Mouse (Mus musculus) liver, postnatal 0 days (tissue): ENCODE results near the gene Syt2. TPM values are rescaled to one million over a fixed set of nuclear protein-coding genes. Genes with fewer than 3 reads are reported as not detected.

Source experiments
- ATAC-seq: fragments of 200-750 bp; cut with Nextera tagmentation; 2 replicates; pipeline ENCODE4 v1.8.0; 2017; ENCODE audit warnings: mild to moderate bottlenecking, moderate library complexity
- DNase-seq: peaks from one replicate; pipeline ENCODE4 v3.0.0-alpha.2; 2016
- H3K27ac ChIP-seq: fragments of 300-500 bp; sonication (generic); 2 replicates; pipeline ENCODE4 v1.5.1; 2014; ENCODE audit warnings: antibody characterized with exemption, moderate library complexity, mild to moderate bottlenecking, low read depth
- H3K27me3 ChIP-seq: fragments of 300-500 bp; sonication (generic); 2 replicates; pipeline ENCODE4 v1.6.1; 2014; ENCODE audit warnings: low read length, control low read depth, mixed read lengths; ENCODE audit not compliant: insufficient read depth
- H3K36me3 ChIP-seq: fragments of 300-500 bp; sonication (generic); replicated peaks from 2 replicates; pipeline ENCODE4 v1.6.1; 2014; ENCODE audit warnings: mild to moderate bottlenecking, control low read depth, low read length, moderate library complexity, mixed read lengths; ENCODE audit not compliant: insufficient read depth
- H3K4me1 ChIP-seq: fragments of 300-500 bp; sonication (generic); 2 replicates; pipeline ENCODE4 v1.6.1; 2014; ENCODE audit warnings: antibody characterized with exemption, mild to moderate bottlenecking, control low read depth; ENCODE audit not compliant: insufficient read depth
- H3K4me2 ChIP-seq: fragments of 300-500 bp; sonication (generic); 2 replicates; pipeline ENCODE4 v1.6.1; 2014; ENCODE audit warnings: low read depth, mild to moderate bottlenecking, low read length, moderate library complexity, mixed read lengths
- H3K4me3 ChIP-seq: fragments of 300-500 bp; sonication (generic); 2 replicates; pipeline ENCODE4 v1.5.1; 2014; ENCODE audit warnings: low read depth, low read length
- H3K9ac ChIP-seq: fragments of 300-500 bp; sonication (generic); replicated peaks from 2 replicates; pipeline ENCODE4 v1.6.1; 2014; ENCODE audit warnings: mild to moderate bottlenecking, moderate library complexity
- H3K9me3 ChIP-seq: fragments of 300-500 bp; sonication (generic); 2 replicates; pipeline ENCODE4 v1.6.1; 2016; ENCODE audit warnings: mild to moderate bottlenecking, control low read depth, low read length, mixed read lengths
- CTCF ChIP-seq: sonication (generic); IDR thresholded peaks from 2 replicates; pipeline ENCODE4 v1.5.1; 2016; ENCODE audit warnings: antibody characterized with exemption, low read depth
- EP300 ChIP-seq: IDR thresholded peaks from 2 replicates; pipeline ENCODE4 v1.6.1; 2016; ENCODE audit warnings: antibody characterized with exemption, low read depth, mild to moderate bottlenecking
- WGBS: fragments of 180-500 bp; shearing (Covaris S2); extraction: QIAGEN DNeasy Blood & Tissue Kit; methylation state at CpG from one replicate; pipeline ENCODE4 v1.1.7; 2014; ENCODE audit not compliant: insufficient replicate concordance; 5-methylcytosine and 5-hydroxymethylcytosine counted together
- polyA plus RNA-seq: library from polyadenylated mRNA; unstranded; fragments of >200 nt; fragmentation: Nextera tagmentation; extraction: Ambion mirVana; gene quantifications from 2 replicates; pipeline ENCODE4 v1.2.1, GENCODE M21; 2015

Gene Syt2
- polyA plus RNA-seq, 1 experiment from 2014 or later: not detected

DNA sequence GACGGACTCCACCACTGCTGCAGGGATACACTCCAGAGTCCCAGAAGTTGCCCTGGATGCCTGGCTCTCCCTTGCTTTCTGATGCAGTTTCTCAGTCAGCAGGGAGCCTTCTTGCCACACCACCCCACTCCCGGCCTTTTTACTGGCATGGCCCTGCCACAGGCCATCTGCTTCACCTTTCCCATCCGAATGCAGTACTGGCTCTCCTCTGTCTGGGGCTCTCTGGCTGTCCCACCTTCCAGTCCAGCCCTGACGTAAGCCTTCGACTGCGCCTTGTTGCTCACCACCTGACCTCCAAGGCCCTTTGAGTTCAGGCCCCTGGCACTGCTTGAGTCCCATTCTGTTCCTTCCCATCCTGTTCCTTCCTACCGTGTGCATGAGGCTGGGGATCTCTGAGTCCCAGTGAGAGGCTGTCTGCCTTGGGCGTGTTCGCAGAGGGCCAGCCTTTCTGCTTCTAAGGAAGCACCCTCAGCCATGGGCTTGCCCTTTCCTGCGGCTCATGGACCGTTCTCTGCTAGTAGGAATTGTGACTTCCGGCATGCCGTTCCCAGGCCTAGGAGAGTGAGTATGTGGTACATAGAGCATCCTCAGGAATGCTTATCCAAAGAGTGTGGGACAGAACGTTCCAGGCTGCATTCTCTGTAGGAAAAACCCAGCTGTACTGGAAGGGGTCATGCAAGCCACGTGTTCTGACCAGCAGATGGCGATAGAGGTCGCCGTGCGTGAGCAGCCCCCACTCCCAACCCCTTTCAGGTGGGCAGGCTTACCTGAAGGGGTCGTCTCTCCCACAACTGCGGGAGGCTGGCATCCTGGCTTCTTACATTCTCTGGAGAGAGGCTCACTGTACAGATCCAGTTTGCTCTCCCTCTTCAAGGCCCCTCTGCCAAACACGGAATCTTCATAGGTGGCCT is 58.2 kb downstream of the Syt2 start:
- DNase-seq: peak; percentile 55
- Histone ChIP-seq H3K4me1 (peaks cover 7% of the 10 kb centered on the region), H3K36me3 (no peaks in the 10 kb centered on the region), H3K4me2 (no peak overlapping the region), H3K27ac (no peak overlapping the region), H3K27me3 (peaks cover 21% of the 10 kb centered on the region), H3K9ac (no peak overlapping the region), H3K4me3 (no peak overlapping the region), H3K9me3 (no peaks in the 10 kb centered on the region)
- peak; percentile 82 for TF ChIP-seq CTCF
- no peak for TF ChIP-seq EP300
- 0 out of 2 replicates have a peak, but pooled peaks have one; percentile 15 for ATAC-seq
- WGBS: 39% methylated on average over 22 of the region's 22 CpGs

DNA sequence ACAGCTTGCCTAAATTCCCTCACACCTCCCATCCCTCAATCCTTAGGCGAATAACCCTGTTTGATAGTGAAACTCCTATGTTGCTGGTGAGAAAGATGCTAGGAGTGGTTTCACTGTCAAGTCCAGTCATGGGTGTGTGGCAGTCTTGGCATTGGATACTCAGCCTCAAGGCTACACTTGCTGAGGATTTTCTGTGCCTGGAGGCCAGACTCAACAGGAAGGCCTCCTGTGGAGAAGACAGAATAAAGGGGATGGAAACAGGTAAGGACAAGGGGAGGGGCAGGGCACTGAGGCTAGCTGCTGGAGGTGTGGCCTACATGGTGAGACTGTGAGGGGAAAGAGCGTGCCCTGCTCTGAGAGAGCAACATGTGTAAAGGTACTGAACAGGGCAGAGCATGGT is 60.1 kb downstream of the Syt2 start:
- DNase-seq (no peak), ATAC-seq (no peak)
- H3K9me3 ChIP-seq: no peaks in the 10 kb centered on the region
- peaks cover 40% of the 10 kb centered on the region for H3K27me3 ChIP-seq
- no peak overlapping the region for H3K4me2 ChIP-seq
- no peak overlapping the region for H3K4me3 ChIP-seq
- H3K27ac ChIP-seq: no peak overlapping the region
- TF ChIP-seq CTCF (no peak), EP300 (no peak)
- no peaks in the 10 kb centered on the region for H3K36me3 ChIP-seq
- no peak overlapping the region for H3K9ac ChIP-seq
- 72% methylated on average over 2 of the region's 2 CpGs for WGBS
- peaks cover 7% of the 10 kb centered on the region for H3K4me1 ChIP-seq

DNA sequence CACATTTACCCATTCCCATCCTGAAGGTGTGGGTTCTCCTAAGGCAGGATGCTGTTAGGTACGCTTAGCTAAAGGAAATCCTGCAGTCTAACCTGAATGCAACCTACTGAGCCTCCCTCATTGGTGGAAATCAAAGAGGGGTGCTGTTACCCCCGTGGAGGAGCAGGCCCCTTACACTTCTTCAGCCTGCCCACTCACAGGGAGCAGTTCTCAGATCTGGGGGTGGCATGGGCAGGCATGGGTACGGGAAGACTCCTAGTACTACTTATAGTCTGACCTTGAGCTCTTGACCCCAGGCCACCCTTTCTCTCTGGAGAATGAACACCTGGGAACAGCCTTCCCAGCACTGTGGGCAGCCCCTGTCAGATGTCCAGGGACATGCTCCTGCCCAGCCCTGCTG is 61.0 kb downstream of the Syt2 start:
- TF ChIP-seq EP300: no peak
- TF ChIP-seq CTCF: no peak
- Histone ChIP-seq H3K4me2 (no peak overlapping the region), H3K27ac (no peak overlapping the region), H3K27me3 (peaks cover 40% of the 10 kb centered on the region), H3K9me3 (no peaks in the 10 kb centered on the region), H3K9ac (no peak overlapping the region), H3K36me3 (no peaks in the 10 kb centered on the region), H3K4me1 (peaks cover 7% of the 10 kb centered on the region), H3K4me3 (no peak overlapping the region)
- DNase-seq: no peak
- ATAC-seq: no peak
- WGBS: 71% methylated on average over 3 of the region's 3 CpGs

DNA sequence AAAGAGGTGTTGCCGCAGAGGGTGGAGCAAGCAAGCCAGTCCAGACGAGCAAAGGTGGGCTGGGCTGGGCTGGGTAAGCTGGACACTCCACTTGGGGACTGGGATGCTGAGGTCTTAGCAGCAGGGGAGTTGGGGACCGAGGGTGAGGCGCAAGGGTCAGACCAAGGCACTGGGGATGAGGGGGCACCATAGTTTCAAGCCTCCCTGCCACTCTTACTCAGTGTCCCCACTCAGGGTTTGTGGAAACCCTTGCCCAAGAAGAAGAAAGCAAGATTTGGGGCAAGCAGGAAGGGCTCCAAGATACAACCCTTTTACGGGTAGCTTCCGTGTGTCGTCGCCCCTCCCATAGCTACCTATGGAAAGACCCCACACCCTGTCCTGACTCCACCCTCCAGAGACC is 61.8 kb downstream of the Syt2 start:
- Histone ChIP-seq H3K27ac (no peak overlapping the region), H3K27me3 (peaks cover 40% of the 10 kb centered on the region), H3K9ac (no peak overlapping the region), H3K4me2 (no peak overlapping the region), H3K4me3 (no peak overlapping the region), H3K36me3 (no peaks in the 10 kb centered on the region), H3K4me1 (peaks cover 9% of the 10 kb centered on the region), H3K9me3 (no peaks in the 10 kb centered on the region)
- DNase-seq: no peak
- TF ChIP-seq CTCF (no peak), EP300 (no peak)
- WGBS: 16% methylated on average over 8 of the region's 8 CpGs
- no peak for ATAC-seq

DNA sequence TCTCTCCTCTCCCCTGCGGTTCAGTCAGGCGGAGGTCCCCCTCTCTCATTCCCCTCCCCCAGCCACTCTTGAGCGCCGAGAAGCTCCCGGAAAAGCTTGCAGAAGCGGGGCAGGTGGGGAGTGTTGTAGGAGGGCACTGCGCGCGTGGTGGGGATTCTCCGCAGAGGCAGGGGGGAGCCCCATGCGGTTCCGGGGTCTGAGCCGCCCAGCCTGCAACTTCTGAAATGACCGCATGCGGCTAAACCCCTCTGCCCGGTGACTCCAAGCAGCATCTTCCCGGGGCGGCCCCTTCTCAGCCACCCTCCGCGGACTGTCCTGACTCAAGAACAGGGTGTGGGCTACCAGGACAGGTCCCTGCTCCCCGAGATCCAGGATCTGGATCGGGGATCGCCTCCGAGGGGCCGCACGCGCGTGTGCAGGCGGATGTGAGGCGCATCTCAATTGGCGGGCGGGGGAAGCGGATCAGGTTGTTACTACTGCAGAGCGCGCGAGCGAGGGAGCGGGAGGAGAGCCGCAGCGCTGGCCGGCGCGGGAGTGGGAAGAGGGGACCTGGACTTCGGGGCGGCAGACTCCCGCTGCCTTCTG is 62.4 kb downstream of the Syt2 start:
- H3K4me1 ChIP-seq: peaks cover 9% of the 10 kb centered on the region
- no peak overlapping the region for H3K27ac ChIP-seq
- TF ChIP-seq EP300: no peak
- TF ChIP-seq CTCF: no peak
- H3K4me2 ChIP-seq: peak overlapping the region; percentile 65
- peaks cover 40% of the 10 kb centered on the region for H3K27me3 ChIP-seq
- under 1% methylated on average over 46 of the region's 46 CpGs for WGBS
- no peaks in the 10 kb centered on the region for H3K9me3 ChIP-seq
- H3K9ac ChIP-seq: no peak overlapping the region
- ATAC-seq: no peak
- H3K36me3 ChIP-seq: no peaks in the 10 kb centered on the region
- H3K4me3 ChIP-seq: peak overlapping the region; percentile 24
- peak; percentile 38 for DNase-seq

DNA sequence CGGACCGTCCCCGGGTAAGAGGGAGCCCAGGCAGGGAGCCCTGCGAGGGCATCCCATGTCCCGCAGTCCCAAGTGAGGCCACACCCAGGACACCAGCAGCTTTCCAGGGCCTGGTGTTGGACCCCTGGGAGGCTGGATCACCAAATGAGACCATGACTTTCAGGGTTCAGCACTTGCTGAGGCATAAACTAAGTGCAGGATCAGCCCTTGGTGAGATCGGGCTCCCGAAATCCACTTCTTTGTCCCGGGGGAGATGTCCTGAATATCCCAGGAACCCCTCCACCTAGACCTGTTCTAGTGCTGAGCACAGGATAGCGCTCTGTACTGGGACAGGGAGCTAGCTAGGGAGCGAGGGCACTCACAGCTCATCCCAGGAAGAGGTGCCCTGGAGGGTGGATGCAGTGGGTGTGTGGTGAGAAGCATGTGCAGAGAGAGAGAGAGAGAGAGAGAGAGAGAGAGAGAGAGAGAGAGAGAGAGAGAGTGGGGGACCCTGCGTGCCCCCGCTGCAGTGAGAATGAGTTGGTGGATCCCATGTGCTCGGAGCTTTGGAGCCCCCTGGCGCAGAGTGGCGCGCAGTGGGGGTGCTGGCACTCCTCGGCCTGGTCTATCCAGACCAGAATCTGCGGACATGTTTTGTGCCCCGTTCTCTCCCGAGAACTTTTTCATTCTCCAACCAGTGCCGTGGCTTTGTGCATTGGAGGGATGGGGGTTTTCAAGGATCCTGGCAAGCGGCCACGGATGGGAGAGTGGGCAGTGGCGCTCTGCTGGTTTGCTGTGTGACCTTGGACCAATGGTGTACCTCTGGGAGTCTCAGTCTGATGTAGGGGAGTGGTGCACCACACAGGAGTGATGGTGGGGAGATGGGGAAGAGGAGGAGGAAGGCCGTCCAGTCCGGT is 63.2 kb downstream of the Syt2 start:
- ATAC-seq: no peak
- TF ChIP-seq CTCF: no peak
- TF ChIP-seq EP300: no peak
- peak overlapping the region; percentile 65 for H3K4me2 ChIP-seq
- H3K9me3 ChIP-seq: no peaks in the 10 kb centered on the region
- H3K4me1 ChIP-seq: peaks cover 9% of the 10 kb centered on the region
- peak overlapping the region; percentile 24 for H3K4me3 ChIP-seq
- H3K36me3 ChIP-seq: no peaks in the 10 kb centered on the region
- WGBS: 21% methylated on average over 25 of the region's 26 CpGs
- no peak overlapping the region for H3K27ac ChIP-seq
- DNase-seq: no peak
- no peak overlapping the region for H3K9ac ChIP-seq
- H3K27me3 ChIP-seq: peaks cover 40% of the 10 kb centered on the region
